Mouse (Mus musculus) liver, postnatal 0 days (tissue): ENCODE data around the gene March10.

Source experiments
- CTCF ChIP-seq: sonication (generic); IDR thresholded peaks from 2 replicates; pipeline ENCODE4 v1.5.1; 2016; ENCODE audit warnings: antibody characterized with exemption, low read depth
- EP300 ChIP-seq: IDR thresholded peaks from 2 replicates; pipeline ENCODE4 v1.6.1; 2016; ENCODE audit warnings: antibody characterized with exemption, low read depth, mild to moderate bottlenecking

GRCm38 (mm10) chr11:105469561-105469960 is 13.0 kb upstream of the March10 start:
- TF ChIP-seq EP300 (no peak), CTCF (no peak)
